Mouse (Mus musculus) thymus, adult 2 months (tissue): ENCODE measurements at regions not wholly inside any gene's neighbourhood (a gene's known extent, or its start where the extent isn't known, plus 50 kb on each side); places are given as distances from the start of the nearest gene placed in this dataset.

Source experiments
- CTCF ChIP-seq: fragments of 200-500 bp; IDR thresholded peaks from 2 replicates; pipeline ENCODE4 v1.5.1; 2012; ENCODE audit warnings: mild to moderate bottlenecking, control low read depth, low read length, moderate library complexity, borderline replicate concordance; ENCODE audit not compliant: control insufficient read depth, poor library complexity, insufficient read depth; ENCODE audit errors: extremely low read depth
- POLR2A ChIP-seq: fragments of 200-500 bp; IDR thresholded peaks from 2 replicates; pipeline ENCODE4 v1.6.1; 2012; ENCODE audit warnings: mild to moderate bottlenecking, low read length, control low read depth, moderate library complexity; ENCODE audit not compliant: control insufficient read depth, poor library complexity, insufficient read depth; ENCODE audit errors: extremely low read depth

- no peak for TF ChIP-seq POLR2A
- no peak for TF ChIP-seq CTCF
Measured at GRCm38 (mm10) chr7:124922806-124923205, 521.7 kb upstream of the Kdm8 start.
